Mouse (Mus musculus): ENCODE results near the gene Tmem234. TPM values are rescaled to one million over a fixed set of nuclear protein-coding genes. Genes with fewer than 3 reads are reported as not detected.

Gene Tmem234
- total and polyA plus RNA-seq, 3 experiments: 35.9 to 69.5 (median 41.7) TPM

GRCm38 (mm10) chr4:129557256-129557808 is 43.1 kb upstream of the Tmem234 start:
- Histone ChIP-seq H3K79me2 (replicated peaks; ENCODE audit: control insufficient read depth, insufficient read depth, low read length) (no peaks in the 10 kb centered on the region), H3K4me1 (ENCODE audit: control insufficient read depth, insufficient read depth, low read length) (peaks cover 5% of the 10 kb centered on the region), H3K27me3 (ENCODE audit: control insufficient read depth, insufficient read depth, low read length) (no peaks in the 10 kb centered on the region), H3K9ac (ENCODE audit: low read depth, low read length) (no peak overlapping the region; the same call in 1 of the 2 replicates), H3K4me3 (peak overlapping the region; percentile 40; the same call in 1 of the 2 replicates), H3K27ac (no peak overlapping the region; the same call in 1 of the 2 replicates), H3K36me3 (ENCODE audit: control insufficient read depth, insufficient read depth, low read length) (no peaks in the 10 kb centered on the region)
- TF ChIP-seq POLR2A (IDR thresholded peaks at IDR 0.05; ENCODE audit: insufficient read depth, low read depth, low read length) (no peak), CTCF (IDR thresholded peaks at IDR 0.05) (no peak), EP300 (IDR thresholded peaks at IDR 0.05; ENCODE audit: insufficient read depth, low read depth, low read length) (no peak)
- intact Hi-C loops (cut with DNase I): loop anchor here (2.0 kb wide), 2 partner anchors 15 to 17 kb away; partner anchors contain the start of gene Hdac1
- 77% methylated on average over 9 of the region's 9 CpGs for WGBS
- DNase-seq: no peak

DNA sequence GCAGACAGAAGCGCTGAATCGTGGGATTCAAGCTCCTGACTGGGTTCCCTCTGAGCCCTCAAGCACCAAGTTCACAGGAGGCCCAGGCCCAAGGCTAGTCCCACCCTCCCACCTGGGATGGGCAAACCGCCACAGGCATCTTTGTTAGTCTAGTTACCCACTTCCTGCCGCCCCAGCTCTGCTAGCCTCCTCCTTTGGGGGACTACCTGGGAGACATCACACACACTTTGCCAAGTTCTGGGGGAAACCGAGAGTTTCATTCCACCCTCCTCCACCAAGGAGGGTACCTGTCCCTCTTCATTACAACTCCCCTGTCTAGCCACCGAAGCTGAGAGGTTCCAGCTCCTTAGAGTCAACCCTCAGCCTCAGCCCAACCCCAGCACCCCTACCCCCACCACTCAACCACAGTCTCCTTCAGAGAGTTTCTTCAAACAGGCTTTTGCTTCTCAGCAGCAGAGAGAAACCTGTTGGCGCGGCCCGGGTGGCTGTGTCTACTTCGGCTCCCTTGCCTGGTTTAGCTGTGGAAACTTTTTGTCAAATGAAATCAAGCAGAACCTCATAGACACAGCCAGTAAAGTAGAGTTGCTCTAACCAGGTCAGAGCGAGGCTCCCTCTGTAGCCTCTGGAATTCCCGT is 42.0 kb upstream of the Tmem234 start:
- H3K27ac ChIP-seq: no peak overlapping the region
- H3K4me3 ChIP-seq: no peak overlapping the region
- TF ChIP-seq CTCF (IDR thresholded peaks at IDR 0.05): no peak
- H3K27me3 ChIP-seq (ENCODE audit: control insufficient read depth, insufficient read depth, low read length): no peaks in the 10 kb centered on the region
- intact Hi-C loops (cut with DNase I): no loop called here
- H3K79me2 ChIP-seq (replicated peaks; ENCODE audit: control insufficient read depth, insufficient read depth, low read length): no peaks in the 10 kb centered on the region
- no peak overlapping the region for H3K9ac ChIP-seq (ENCODE audit: low read depth, low read length)
- DNase-seq: no peak
- no peaks in the 10 kb centered on the region for H3K36me3 ChIP-seq (ENCODE audit: control insufficient read depth, insufficient read depth, low read length)
- H3K4me1 ChIP-seq (ENCODE audit: control insufficient read depth, insufficient read depth, low read length): peaks cover 5% of the 10 kb centered on the region
- WGBS: 88% methylated on average over 12 of the region's 12 CpGs

DNA sequence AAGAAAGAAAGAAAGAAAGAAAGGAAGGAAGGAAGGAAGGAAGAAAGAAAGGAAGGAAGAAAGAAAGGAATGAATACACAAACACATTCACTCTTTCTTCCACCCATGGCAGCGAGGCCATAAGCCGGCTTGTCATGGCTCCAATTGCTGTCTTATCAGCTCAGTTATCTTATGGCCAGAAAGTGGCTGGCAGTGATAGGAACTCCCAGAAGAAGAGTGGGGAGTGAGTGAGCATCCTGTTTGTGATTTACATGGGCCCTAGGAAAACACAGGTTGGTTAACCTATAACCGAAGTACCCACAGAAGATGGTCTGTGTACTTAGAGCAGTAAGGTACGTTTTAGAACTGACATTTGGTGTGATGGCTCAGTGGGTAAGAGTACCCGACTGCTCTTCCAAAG is 39.3 kb upstream of the Tmem234 start:
- no peak for TF ChIP-seq POLR2A (IDR thresholded peaks at IDR 0.05; ENCODE audit: insufficient read depth, low read depth, low read length)
- no peak for TF ChIP-seq EP300 (IDR thresholded peaks at IDR 0.05; ENCODE audit: insufficient read depth, low read depth, low read length)
- TF ChIP-seq CTCF (IDR thresholded peaks at IDR 0.05): no peak
- Histone ChIP-seq H3K9ac (ENCODE audit: low read depth, low read length) (no peak overlapping the region), H3K36me3 (ENCODE audit: control insufficient read depth, insufficient read depth, low read length) (no peaks in the 10 kb centered on the region), H3K4me1 (ENCODE audit: control insufficient read depth, insufficient read depth, low read length) (peaks cover 2% of the 10 kb centered on the region; the same call in 1 of the 2 replicates), H3K27me3 (ENCODE audit: control insufficient read depth, insufficient read depth, low read length) (no peaks in the 10 kb centered on the region), H3K27ac (no peak overlapping the region), H3K4me3 (no peak overlapping the region), H3K79me2 (replicated peaks; ENCODE audit: control insufficient read depth, insufficient read depth, low read length) (no peaks in the 10 kb centered on the region)
- no peak for DNase-seq
- intact Hi-C loops (cut with DNase I): no loop called here
- WGBS: 63% methylated on average over 5 of the region's 5 CpGs

DNA sequence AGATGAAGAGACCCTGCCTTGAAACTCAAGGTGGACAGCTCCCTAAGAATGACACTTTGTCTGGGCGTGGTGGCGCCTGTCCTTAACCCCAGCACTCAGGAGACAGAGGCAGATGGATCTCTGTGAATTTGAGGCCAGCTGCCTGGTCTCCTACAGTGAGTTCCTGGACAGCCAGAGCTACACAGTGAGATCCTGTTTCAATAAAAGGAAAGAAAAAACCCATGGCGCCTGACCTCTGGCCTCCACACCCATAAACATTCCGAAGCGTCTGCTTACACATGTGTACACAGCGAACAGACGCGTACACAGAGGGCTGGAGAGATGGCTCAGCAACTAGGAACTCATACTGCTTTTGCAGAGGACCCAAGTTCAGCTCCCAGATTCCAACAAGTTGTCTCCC is 36.8 kb upstream of the Tmem234 start:
- no peak for TF ChIP-seq POLR2A (IDR thresholded peaks at IDR 0.05; ENCODE audit: insufficient read depth, low read depth, low read length)
- TF ChIP-seq CTCF (IDR thresholded peaks at IDR 0.05): no peak
- no peak for TF ChIP-seq EP300 (IDR thresholded peaks at IDR 0.05; ENCODE audit: insufficient read depth, low read depth, low read length)
- intact Hi-C loops (cut with DNase I): no loop called here
- H3K27me3 ChIP-seq (ENCODE audit: control insufficient read depth, insufficient read depth, low read length): no peaks in the 10 kb centered on the region
- no peaks in the 10 kb centered on the region for H3K36me3 ChIP-seq (ENCODE audit: control insufficient read depth, insufficient read depth, low read length)
- H3K9ac ChIP-seq (ENCODE audit: low read depth, low read length): no peak overlapping the region
- 61% methylated on average over 8 of the region's 8 CpGs for WGBS
- no peak overlapping the region for H3K27ac ChIP-seq
- H3K4me3 ChIP-seq: no peak overlapping the region
- DNase-seq: no peak
- no peaks in the 10 kb centered on the region for H3K4me1 ChIP-seq (ENCODE audit: control insufficient read depth, insufficient read depth, low read length)
- no peaks in the 10 kb centered on the region for H3K79me2 ChIP-seq (replicated peaks; ENCODE audit: control insufficient read depth, insufficient read depth, low read length)

DNA sequence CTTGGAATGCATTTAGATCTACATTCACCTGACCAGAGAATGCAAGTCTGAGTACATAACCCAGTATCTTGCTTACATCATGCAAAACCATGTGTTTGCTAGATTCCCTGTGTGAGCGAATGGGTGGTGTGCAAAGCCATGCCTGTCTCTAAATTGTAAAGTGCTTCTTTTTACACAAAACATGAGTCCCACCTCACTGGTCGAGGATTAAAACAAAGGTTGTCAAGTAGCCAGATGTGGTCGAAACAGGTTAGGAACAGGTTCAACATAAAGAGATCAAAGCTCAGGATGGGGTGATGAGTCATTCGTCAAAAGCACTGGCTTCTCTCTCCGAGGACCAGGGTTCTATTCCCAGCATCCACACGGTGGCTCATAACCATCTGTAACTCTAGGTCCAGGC is 35.3 kb upstream of the Tmem234 start:
- TF ChIP-seq POLR2A (IDR thresholded peaks at IDR 0.05; ENCODE audit: insufficient read depth, low read depth, low read length) (no peak), CTCF (IDR thresholded peaks at IDR 0.05) (no peak), EP300 (IDR thresholded peaks at IDR 0.05; ENCODE audit: insufficient read depth, low read depth, low read length) (no peak)
- H3K27ac ChIP-seq: no peak overlapping the region
- no peaks in the 10 kb centered on the region for H3K36me3 ChIP-seq (ENCODE audit: control insufficient read depth, insufficient read depth, low read length)
- intact Hi-C loops (cut with DNase I): no loop called here
- 72% methylated on average over 6 of the region's 6 CpGs for WGBS
- no peaks in the 10 kb centered on the region for H3K4me1 ChIP-seq (ENCODE audit: control insufficient read depth, insufficient read depth, low read length)
- H3K4me3 ChIP-seq: no peak overlapping the region
- no peak for DNase-seq
- H3K79me2 ChIP-seq (replicated peaks; ENCODE audit: control insufficient read depth, insufficient read depth, low read length): no peaks in the 10 kb centered on the region
- H3K9ac ChIP-seq (ENCODE audit: low read depth, low read length): no peak overlapping the region
- H3K27me3 ChIP-seq (ENCODE audit: control insufficient read depth, insufficient read depth, low read length): no peaks in the 10 kb centered on the region

DNA sequence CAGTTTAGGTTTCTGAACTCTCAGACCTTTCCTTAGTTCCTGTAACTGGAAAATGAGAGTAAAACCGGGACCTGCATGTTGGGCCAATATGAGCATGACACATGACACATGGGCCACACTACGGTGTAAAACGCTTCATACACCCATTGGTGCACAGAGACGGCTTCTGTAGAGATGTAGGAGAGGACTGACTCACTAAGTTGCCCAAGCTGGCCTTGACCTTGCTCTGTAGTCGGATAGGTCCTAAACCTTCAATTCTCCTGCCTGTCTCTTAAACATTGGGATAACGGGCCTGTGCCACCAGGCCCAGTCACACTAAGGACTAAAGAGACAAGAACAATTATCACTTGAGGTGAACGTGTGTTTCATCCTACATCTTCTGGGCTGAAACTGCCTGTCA is 32.1 kb upstream of the Tmem234 start:
- Histone ChIP-seq H3K4me1 (ENCODE audit: control insufficient read depth, insufficient read depth, low read length) (no peaks in the 10 kb centered on the region; the same call in 1 of the 2 replicates), H3K9ac (ENCODE audit: low read depth, low read length) (no peak overlapping the region), H3K79me2 (replicated peaks; ENCODE audit: control insufficient read depth, insufficient read depth, low read length) (no peaks in the 10 kb centered on the region), H3K36me3 (ENCODE audit: control insufficient read depth, insufficient read depth, low read length) (no peaks in the 10 kb centered on the region), H3K27me3 (ENCODE audit: control insufficient read depth, insufficient read depth, low read length) (no peaks in the 10 kb centered on the region), H3K4me3 (no peak overlapping the region), H3K27ac (no peak overlapping the region)
- TF ChIP-seq CTCF (IDR thresholded peaks at IDR 0.05) (no peak), POLR2A (IDR thresholded peaks at IDR 0.05; ENCODE audit: insufficient read depth, low read depth, low read length) (no peak), EP300 (IDR thresholded peaks at IDR 0.05; ENCODE audit: insufficient read depth, low read depth, low read length) (no peak)
- 90% methylated on average over 7 of the region's 7 CpGs for WGBS
- intact Hi-C loops (cut with DNase I): no loop called here
- no peak for DNase-seq

Data from heart, adult 2 months (tissue).